Mouse (Mus musculus): ENCODE measurements around the gene Grpr. TPM values are rescaled to one million over a fixed set of nuclear protein-coding genes. Genes with fewer than 3 reads are reported as not detected.
A peak's percentile ranks its signal among the peaks of the same experiment; 100 is the strongest.

Grpr gene
- total RNA-seq (2015) = 0.07 TPM in 1 of 2 replicates, not detected in the other
- total RNA-seq (2017) = not detected in 2 replicates

GRCm38 (mm10) chrX:163549666-163550065 is at the start of gene Grpr:
TSS of gene Grpr (minus strand) at chrX:163549677.
- ATAC-seq (replicated peaks; ENCODE audit: poor library complexity) = peak; percentile 97

- ATAC-seq (replicated peaks; ENCODE audit: poor library complexity) = no peak
These were observed 11.0 kb upstream of the Grpr start for GRCm38 (mm10) chrX:163560521-163560920.

- no peak for ATAC-seq (replicated peaks; ENCODE audit: poor library complexity)
These were observed 2.4 kb downstream of the Grpr start for GRCm38 (mm10) chrX:163547042-163547441.

GRCm38 (mm10) chrX:163532836-163533235 is 16.6 kb downstream of the Grpr start:
- ATAC-seq (replicated peaks; ENCODE audit: poor library complexity) = no peak

GRCm38 (mm10) chrX:163518963-163519541 is 30.4 kb downstream of the Grpr start:
- no peak for ATAC-seq (replicated peaks; ENCODE audit: poor library complexity)

GRCm38 (mm10) chrX:163511766-163512165 is 37.7 kb downstream of the Grpr start:
- ATAC-seq (replicated peaks; ENCODE audit: poor library complexity) = no peak

- no peak for ATAC-seq (replicated peaks; ENCODE audit: poor library complexity)
These were observed 47.4 kb downstream of the Grpr start for GRCm38 (mm10) chrX:163502088-163502487.

Other genes with a start within 250 kb of the Grpr start
- gene Rnf138rt1, start 211.7 kb upstream of the Grpr start, total RNA-seq (2015) = not detected in 2 replicates
- gene Rnf138rt1, start 211.7 kb upstream of the Grpr start, total RNA-seq (2017) = not detected in 2 replicates

Measured in megakaryocyte progenitor cell, adult 5-6 weeks (primary cell).